Mouse (Mus musculus) intestine, embryonic 16.5 days (tissue): ENCODE results near the gene Stmn3. TPM values are rescaled to one million over a fixed set of nuclear protein-coding genes. Genes with fewer than 3 reads are reported as not detected.

Experiments used
- ATAC-seq: fragments of 200-750 bp; cut with Nextera tagmentation; 2 replicates; pipeline ENCODE4 v1.8.0; 2017; ENCODE audit warnings: moderate TSS enrichment, moderate library complexity
- H3K27ac ChIP-seq: fragments of 300-500 bp; sonication (generic); 2 replicates; pipeline ENCODE4 v1.5.1; 2014; ENCODE audit warnings: mild to moderate bottlenecking, low read length
- H3K27me3 ChIP-seq: fragments of 300-500 bp; sonication (generic); replicated peaks from 2 replicates; pipeline ENCODE4 v1.6.1; 2014; ENCODE audit warnings: low read length, control low read depth, mixed read lengths; ENCODE audit not compliant: control insufficient read depth, insufficient read depth
- H3K36me3 ChIP-seq: fragments of 300-500 bp; sonication (generic); 2 replicates; pipeline ENCODE4 v1.6.1; 2014; ENCODE audit warnings: low read length, control low read depth; ENCODE audit not compliant: control insufficient read depth, insufficient read depth
- H3K4me1 ChIP-seq: fragments of 300-500 bp; sonication (generic); 2 replicates; pipeline ENCODE4 v1.6.1; 2014; ENCODE audit warnings: low read length, control low read depth, mixed read lengths; ENCODE audit not compliant: control insufficient read depth, insufficient read depth
- H3K4me2 ChIP-seq: fragments of 300-500 bp; sonication (generic); 2 replicates; pipeline ENCODE4 v1.6.1; 2014; ENCODE audit warnings: low read depth, low read length, control low read depth
- H3K4me3 ChIP-seq: fragments of 300-500 bp; sonication (generic); 2 replicates; pipeline ENCODE4 v1.5.1; 2014; ENCODE audit warnings: mild to moderate bottlenecking, low read length
- H3K9ac ChIP-seq: fragments of 300-500 bp; sonication (generic); 2 replicates; pipeline ENCODE4 v1.6.1; 2014; ENCODE audit warnings: low read depth, low read length
- H3K9me3 ChIP-seq: fragments of 300-500 bp; sonication (generic); 2 replicates; pipeline ENCODE4 v1.6.1; 2016; ENCODE audit warnings: low read length, control low read depth; ENCODE audit not compliant: control insufficient read depth
- WGBS: fragments of 180-500 bp; shearing (Covaris S2); extraction: QIAGEN DNeasy Blood & Tissue Kit; methylation state at CpG from one replicate; pipeline ENCODE4 v1.1.7; 2014; 5-methylcytosine and 5-hydroxymethylcytosine counted together
- polyA plus RNA-seq: library from polyadenylated mRNA; unstranded; fragments of >200 nt; fragmentation: Nextera tagmentation; extraction: Ambion mirVana; gene quantifications from 2 replicates; pipeline ENCODE4 v1.2.1, GENCODE M21; 2015

Stmn3 gene
- polyA plus RNA-seq, 1 experiment from 2014 or later, result 40.2 TPM

GRCm38 (mm10) chr2:181320103-181320499 is 5.8 kb upstream of the Stmn3 start:
- Histone ChIP-seq H3K4me1 (peaks cover 6% of the 10 kb centered on the region), H3K9me3 (no peaks in the 10 kb centered on the region), H3K4me3 (peak overlapping the region; percentile 75), H3K9ac (peak overlapping the region; percentile 72), H3K27me3 (0 out of 2 replicates have a peak, but pooled peaks cover 4% of the 10 kb centered on the region), H3K36me3 (peaks cover 6% of the 10 kb centered on the region; the same call in 1 of the 2 replicates), H3K27ac (peak overlapping the region; percentile 90; the same call in 1 of the 2 replicates), H3K4me2 (peak overlapping the region; percentile 78)
- 12% methylated on average over 7 of the region's 7 CpGs for WGBS
- ATAC-seq, result no peak

GRCm38 (mm10) chr2:181319248-181320102 is 5.2 kb upstream of the Stmn3 start, which contains the start of gene Rtel1:
Gene Rtel1 (plus strand): TSS chr2:181319739.
- peaks cover 6% of the 10 kb centered on the region for H3K4me1 ChIP-seq
- ATAC-seq, result peak; percentile 97

DNA sequence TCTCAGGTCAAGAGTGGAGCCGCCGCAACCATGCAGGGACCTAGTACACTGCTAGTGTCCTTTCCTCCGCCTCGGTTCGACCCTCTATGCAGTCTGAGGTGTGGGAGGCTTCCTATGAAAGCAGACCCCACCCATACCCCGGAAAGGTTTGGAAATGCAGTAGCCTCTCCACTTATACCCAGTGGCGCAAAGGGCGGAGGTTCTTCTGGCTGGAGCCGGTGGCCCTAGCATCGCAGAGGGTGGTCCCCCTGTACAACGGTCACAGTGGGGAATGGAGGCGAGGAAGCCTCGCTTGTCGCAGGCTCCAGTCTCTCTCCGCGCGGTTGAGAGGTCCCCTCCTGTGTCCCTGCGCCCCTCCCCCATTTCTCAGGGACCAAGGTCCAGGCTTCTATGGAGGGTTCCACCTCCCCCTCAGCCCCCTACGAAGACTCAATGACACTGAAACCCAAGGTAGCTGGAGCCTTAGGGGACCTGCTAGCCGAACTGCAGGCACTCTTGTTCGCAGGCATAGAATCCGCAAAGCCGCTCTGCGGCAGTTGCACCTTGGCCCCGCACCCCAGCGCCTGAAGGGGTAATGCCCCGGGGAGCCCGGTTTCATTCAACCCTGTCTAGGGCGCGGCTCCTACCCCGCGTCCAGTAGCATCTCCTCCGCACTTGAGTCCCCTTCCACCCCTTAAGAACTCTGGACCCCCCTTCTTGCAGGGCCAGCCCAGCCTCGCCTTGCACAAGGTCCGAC is 788 bp downstream of the Stmn3 start:
- no peak; the same call in none of the 2 replicates for ATAC-seq
- Histone ChIP-seq H3K9ac (0 out of 2 replicates have a peak overlapping the region, but pooled peaks have one; percentile 1), H3K27me3 (peaks cover 31% of the 10 kb centered on the region), H3K4me3 (peak overlapping the region; percentile 21), H3K36me3 (no peaks in the 10 kb centered on the region), H3K9me3 (no peaks in the 10 kb centered on the region), H3K4me1 (0 out of 2 replicates have a peak, but pooled peaks cover 5% of the 10 kb centered on the region), H3K4me2 (peak overlapping the region; percentile 14; the same call in 1 of the 2 replicates), H3K27ac (no peak overlapping the region)
- 6% methylated on average over 35 of the region's 35 CpGs for WGBS

More at GRCm38 (mm10) chr2:181319248-181320102, 5.2 kb upstream of the Stmn3 start, which contains the start of gene Rtel1:
- no peaks in the 10 kb centered on the region for H3K9me3 ChIP-seq
- H3K9ac ChIP-seq, result peak within 1 kb of the TSS; percentile 72
- H3K27ac ChIP-seq, result peak within 1 kb of the TSS; percentile 90
- peaks cover 3% of the 10 kb centered on the region; the same call in 1 of the 2 replicates for H3K36me3 ChIP-seq
- 5% methylated on average over 40 of the region's 40 CpGs for WGBS
- H3K4me2 ChIP-seq, result peak within 1 kb of the TSS; percentile 78
- peak within 1 kb of the TSS; percentile 75 for H3K4me3 ChIP-seq
- H3K27me3 ChIP-seq, result peaks cover 7% of the 10 kb centered on the region

DNA sequence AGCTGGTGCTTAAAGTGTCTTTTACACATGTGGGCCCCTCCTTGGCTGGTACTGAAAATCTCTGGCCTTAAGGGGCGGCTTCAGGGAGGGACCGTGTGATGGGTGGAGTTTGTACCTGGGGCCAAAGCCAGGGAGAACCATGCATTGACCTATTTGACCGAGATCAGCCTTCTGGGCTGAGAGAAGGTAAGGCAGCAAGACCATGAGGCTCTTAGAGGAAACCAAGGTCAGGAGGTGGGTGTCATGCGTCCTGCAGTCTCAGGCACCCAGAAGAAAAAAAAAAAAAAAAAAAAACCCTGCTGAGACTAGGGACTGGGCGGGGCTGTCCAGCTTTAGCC is 1.3 kb downstream of the Stmn3 start:
- H3K9ac ChIP-seq, result no peak overlapping the region
- no peak overlapping the region for H3K4me2 ChIP-seq
- no peaks in the 10 kb centered on the region for H3K36me3 ChIP-seq
- peak overlapping the region; percentile 21; the same call in 1 of the 2 replicates for H3K4me3 ChIP-seq
- 0 out of 2 replicates have a peak, but pooled peaks cover 5% of the 10 kb centered on the region for H3K4me1 ChIP-seq
- no peak for ATAC-seq
- peaks cover 31% of the 10 kb centered on the region for H3K27me3 ChIP-seq
- no peaks in the 10 kb centered on the region for H3K9me3 ChIP-seq
- H3K27ac ChIP-seq, result no peak overlapping the region
- 6% methylated on average over 5 of the region's 5 CpGs for WGBS

- ATAC-seq, result no peak
- H3K9ac ChIP-seq, result no peak overlapping the region
Observed at GRCm38 (mm10) chr2:181312435-181312834, 1.9 kb downstream of the Stmn3 start.

GRCm38 (mm10) chr2:181307144-181307804 is 7.0 kb downstream of the Stmn3 start:
- WGBS, result 10% methylated on average over 30 of the region's 30 CpGs
- peaks cover 18% of the 10 kb centered on the region for H3K27me3 ChIP-seq
- no peaks in the 10 kb centered on the region for H3K9me3 ChIP-seq
- H3K36me3 ChIP-seq, result no peaks in the 10 kb centered on the region
- H3K27ac ChIP-seq, result no peak overlapping the region
- ATAC-seq, result no peak
- no peak overlapping the region for H3K9ac ChIP-seq
- no peak overlapping the region for H3K4me3 ChIP-seq
- H3K4me1 ChIP-seq, result no peaks in the 10 kb centered on the region
- H3K4me2 ChIP-seq, result no peak overlapping the region

More at GRCm38 (mm10) chr2:181312435-181312834, 1.9 kb downstream of the Stmn3 start:
- Histone ChIP-seq H3K27ac (no peak overlapping the region), H3K4me2 (no peak overlapping the region), H3K4me1 (0 out of 2 replicates have a peak, but pooled peaks cover 5% of the 10 kb centered on the region), H3K27me3 (peaks cover 31% of the 10 kb centered on the region), H3K9me3 (no peaks in the 10 kb centered on the region), H3K36me3 (no peaks in the 10 kb centered on the region), H3K4me3 (no peak overlapping the region)
- 66% methylated on average over 3 of the region's 3 CpGs for WGBS

GRCm38 (mm10) chr2:181304944-181305343 is 9.4 kb downstream of the Stmn3 start:
- H3K9ac ChIP-seq, result no peak overlapping the region
- 91% methylated on average over 1 of the region's 1 CpGs for WGBS
- ATAC-seq, result no peak
- H3K9me3 ChIP-seq, result peaks cover 6% of the 10 kb centered on the region; the same call in 1 of the 2 replicates
- no peak overlapping the region for H3K27ac ChIP-seq
- H3K27me3 ChIP-seq, result peaks cover 15% of the 10 kb centered on the region
- H3K36me3 ChIP-seq, result peaks cover 6% of the 10 kb centered on the region
- no peak overlapping the region for H3K4me3 ChIP-seq
- no peaks in the 10 kb centered on the region for H3K4me1 ChIP-seq
- no peak overlapping the region for H3K4me2 ChIP-seq

DNA sequence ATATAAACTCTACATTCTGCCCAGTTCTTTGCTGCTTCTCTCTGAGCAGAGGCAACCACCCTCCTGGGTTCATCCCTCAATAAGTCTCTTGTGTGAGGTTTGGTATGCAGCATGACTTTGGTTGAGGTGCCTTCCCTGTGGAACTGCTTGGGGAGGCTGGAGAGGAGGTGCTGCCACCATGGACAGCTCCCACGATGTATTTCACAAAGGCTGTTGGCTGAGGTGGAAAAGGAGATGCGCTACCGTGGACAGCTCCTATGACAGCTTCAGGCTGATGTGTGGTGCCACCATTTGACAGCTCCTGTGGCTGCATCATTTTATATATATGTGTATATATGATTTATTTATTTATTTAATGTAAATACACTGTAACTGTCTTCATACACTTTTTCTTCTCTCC is 12.3 kb downstream of the Stmn3 start:
- H3K4me2 ChIP-seq, result no peak overlapping the region
- H3K4me3 ChIP-seq, result no peak overlapping the region
- 32% methylated on average over 3 of the region's 3 CpGs for WGBS
- H3K9ac ChIP-seq, result no peak overlapping the region
- peaks cover 11% of the 10 kb centered on the region for H3K27me3 ChIP-seq
- no peak for ATAC-seq
- H3K9me3 ChIP-seq, result peaks cover 6% of the 10 kb centered on the region; the same call in 1 of the 2 replicates
- H3K4me1 ChIP-seq, result no peaks in the 10 kb centered on the region
- no peak overlapping the region for H3K27ac ChIP-seq
- peaks cover 6% of the 10 kb centered on the region for H3K36me3 ChIP-seq
